Mouse (Mus musculus): Measurements from ENCODE around the gene 2310034C09Rik.
"Not testable (repeated sequence)": the region's sequence is repeated elsewhere in the genome, so short reads cannot be mapped to it uniquely, and the experiment has no call there.

2310034C09Rik gene

DNA sequence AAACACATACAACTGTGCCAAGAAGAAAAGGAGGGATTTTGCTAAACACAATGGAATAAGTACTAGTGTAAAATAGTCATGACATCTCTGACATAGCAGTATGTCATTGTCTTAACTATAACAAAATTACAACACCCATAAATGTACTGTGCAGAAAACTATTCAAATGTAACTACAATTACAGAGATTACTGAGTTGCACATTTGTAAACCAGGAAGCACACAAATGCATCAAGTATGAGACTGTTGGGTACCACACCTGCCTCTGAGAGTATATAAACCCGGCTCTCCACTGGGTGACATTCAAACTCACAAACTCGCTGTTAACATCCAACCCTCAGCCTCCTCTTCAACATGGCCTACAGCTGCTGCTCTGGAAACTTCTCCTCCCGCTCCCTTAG lies at the start of gene 2310034C09Rik:
TSS of gene 2310034C09Rik (plus strand) at position 301 of the 400 bp plus-strand sequence.
- not testable (repeated sequence) for DNase-seq (ENCODE audit: low spot score in 2 of 2)

DNA sequence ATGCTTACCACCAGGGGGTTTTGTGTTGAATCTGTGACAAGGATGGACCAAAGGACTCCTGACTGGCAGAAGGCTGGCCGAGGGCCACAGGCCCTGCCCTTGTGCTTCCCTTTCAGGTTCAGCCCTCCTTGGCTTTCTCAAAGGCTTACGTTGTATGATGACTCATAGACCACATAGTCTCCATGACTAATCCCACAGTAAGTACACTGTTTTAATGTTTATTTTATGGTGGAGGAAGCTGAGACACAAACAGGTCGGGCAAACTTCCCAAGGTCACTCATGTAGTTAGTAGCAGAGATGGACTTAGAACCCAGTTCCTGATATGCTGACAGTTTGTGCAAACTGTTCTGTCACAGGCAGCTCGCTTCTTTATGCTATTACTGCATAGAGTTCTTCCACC lies 47.9 kb upstream of the 2310034C09Rik start:
- peak; percentile 1 to 9 for DNase-seq (ENCODE audit: low spot score in 2 of 2)

DNA sequence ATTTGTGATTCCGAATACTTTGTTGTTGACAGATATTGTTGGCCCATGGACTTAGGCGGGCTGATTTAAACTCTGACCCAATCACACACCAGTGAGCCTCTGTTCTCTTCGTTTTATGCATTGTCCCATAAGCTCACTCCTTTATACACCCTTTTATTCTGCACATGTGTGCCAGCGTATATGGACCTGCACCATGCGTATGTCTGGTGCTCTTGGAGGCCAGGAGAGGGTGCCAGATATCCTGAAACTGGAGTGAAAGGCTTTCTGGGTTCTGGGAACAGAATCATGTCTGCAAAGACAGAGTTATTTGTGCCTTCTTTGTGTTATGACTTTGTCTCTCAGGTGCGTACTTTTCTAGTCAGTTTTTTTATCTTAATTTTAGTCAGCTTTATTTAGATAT lies 47.4 kb upstream of the 2310034C09Rik start:
- DNase-seq (ENCODE audit: low spot score in 2 of 2), result no peak

DNA sequence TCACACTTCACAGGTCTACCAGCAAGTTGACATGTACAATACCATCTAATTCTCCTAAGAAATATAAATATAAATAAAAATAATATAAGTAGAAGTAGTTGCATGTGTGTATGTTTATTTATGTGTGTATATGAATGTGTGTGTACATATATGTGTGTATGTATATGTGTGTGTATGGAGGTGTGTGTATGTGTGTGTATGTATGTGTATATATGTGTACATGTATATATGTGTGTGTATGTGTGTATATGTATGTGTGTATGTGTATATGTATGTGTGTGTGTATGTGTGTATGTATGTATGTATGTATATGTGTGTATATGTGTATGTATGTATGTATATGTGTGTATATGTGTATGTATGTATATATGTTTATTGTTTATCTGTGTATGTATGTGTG lies 42.1 kb upstream of the 2310034C09Rik start:
- DNase-seq (ENCODE audit: low spot score in 2 of 2), result no peak

DNA sequence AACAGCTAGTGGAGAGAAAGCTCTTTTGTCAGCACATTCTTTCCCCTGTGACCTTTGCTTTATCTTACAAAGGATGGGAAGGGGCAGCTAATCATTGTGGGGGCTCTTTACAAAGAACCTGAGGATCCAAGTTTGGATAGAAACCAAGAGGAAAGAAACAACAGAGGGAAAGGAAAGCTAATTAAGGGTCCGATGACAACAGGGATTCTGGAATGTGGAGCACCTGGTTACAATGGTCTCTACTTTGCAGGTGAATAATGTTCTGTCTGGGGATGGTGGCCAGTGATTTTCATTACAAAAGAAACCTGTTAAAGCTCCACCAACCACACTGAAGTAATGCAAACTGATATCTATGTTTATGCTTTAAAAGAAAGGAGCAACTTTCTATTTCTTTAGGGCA lies 38.6 kb upstream of the 2310034C09Rik start:
- no peak for DNase-seq (ENCODE audit: low spot score in 2 of 2)

DNA sequence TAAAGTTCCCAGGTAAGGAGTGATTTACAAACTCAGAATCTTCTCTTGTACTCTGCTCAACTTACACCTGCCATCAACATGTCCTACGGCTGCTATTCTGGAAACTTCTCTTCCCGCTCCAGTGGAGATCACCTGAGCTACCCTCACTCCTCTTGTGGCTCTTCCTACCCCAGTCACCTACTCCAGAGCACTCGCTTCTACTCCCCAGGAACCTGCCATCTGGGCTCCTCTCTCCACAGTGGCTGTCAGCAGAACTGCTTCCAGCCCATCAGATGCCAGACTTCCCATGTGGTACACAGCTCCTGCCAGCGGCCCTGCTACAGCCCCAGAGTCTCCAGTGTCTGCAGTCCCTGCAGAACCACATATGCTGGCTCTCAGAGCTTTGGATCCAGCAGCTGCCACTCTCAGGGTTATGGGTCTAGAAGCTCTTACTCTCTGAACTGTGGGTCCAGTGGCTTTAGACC lies 29.8 kb upstream of the 2310034C09Rik start, which contains the start of gene Krtap13-1:
TSS of gene Krtap13-1 (plus strand) at position 51 of the 464 bp plus-strand sequence.
- no peak for DNase-seq (ENCODE audit: low spot score in 2 of 2)

DNA sequence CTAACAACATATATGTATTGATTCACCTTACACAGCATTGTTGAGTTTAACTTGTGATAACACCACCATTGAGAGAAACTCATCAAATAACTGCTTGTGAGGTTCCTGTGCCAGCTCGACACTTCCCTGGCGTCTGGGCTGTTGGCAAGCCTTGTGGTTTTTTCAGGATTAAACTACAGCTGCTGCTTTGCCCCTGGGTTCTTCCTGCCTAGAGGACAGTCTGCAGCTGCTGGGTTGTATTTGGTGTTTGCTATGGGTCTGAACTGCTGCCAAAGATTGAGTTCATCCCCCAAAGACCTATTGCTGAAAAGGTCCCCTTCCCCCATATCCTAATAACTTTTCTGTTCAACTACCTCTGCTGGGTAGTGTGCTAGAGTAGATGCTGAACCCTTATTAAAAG lies 23.3 kb upstream of the 2310034C09Rik start:
- DNase-seq (ENCODE audit: low spot score in 2 of 2), result no peak

DNA sequence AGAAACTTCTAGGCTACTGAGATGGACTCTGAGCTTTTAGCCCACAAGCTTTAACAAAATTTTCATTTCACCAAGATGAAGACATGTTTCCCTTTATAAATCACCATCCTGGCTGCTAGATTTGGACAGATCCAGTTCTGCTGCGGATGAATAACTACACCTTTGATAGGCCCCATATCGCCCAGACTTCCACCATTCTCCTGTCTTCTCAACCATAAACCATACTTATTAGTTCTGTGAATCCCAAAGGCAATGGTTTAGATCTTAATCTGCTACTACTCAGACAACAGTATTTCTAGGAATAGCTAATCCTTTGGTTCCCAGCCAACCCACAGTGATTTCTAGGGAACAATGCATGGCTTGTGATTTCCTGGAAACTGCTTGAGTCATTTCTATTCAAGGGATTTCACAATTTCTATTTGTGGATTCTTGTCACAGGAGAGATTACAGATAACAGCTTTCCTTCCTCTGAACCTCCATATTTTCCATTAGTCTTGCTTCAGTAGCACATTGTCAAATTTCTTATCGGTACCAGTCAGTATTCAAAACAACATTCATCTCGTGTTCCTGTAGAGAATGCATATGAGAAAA lies 13.8 kb upstream of the 2310034C09Rik start:
- DNase-seq (ENCODE audit: low spot score in 2 of 2), result no peak

DNA sequence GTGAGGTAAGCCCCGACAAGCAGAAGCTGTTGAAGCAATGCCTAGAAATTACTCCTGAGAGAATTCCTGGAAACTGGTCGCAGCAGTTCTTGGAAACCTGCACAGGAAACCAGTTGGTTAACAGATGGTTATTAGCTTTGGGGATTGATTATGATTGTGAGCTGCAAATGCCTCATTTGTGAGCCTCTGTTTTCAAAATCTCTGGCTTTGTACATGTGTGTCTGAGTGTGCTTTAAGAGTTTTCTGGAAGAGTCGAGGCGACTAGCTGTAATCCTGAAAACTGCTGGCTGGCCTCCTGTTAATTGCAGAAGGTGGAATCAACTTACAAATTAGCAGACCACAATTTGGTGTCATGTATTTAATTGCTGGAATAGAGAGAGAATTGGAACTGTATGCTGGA lies 10.7 kb upstream of the 2310034C09Rik start:
- no peak for DNase-seq (ENCODE audit: low spot score in 2 of 2)

DNA sequence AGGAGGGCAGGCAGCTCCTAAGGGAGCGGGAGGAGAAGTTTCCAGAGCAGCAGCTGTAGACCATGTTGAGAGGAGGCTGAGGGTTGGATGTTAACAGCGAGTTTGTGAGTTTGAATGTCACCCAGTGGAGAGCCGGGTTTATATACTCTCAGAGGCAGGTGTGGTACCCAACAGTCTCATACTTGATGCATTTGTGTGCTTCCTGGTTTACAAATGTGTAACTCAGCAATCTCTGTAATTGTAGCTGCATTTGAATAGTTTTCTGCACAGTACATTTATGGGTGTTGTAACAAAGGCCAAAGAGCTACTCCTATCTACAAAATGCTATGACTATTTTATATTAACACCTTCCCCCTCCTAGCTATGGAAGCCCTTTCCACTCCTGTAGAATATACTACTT lies 7.1 kb upstream of the 2310034C09Rik start, which contains the start of gene Krtap13:
TSS of gene Krtap13 (minus strand) at position 101 of the 400 bp plus-strand sequence.
- DNase-seq (ENCODE audit: low spot score in 2 of 2), result not testable (repeated sequence)

DNA sequence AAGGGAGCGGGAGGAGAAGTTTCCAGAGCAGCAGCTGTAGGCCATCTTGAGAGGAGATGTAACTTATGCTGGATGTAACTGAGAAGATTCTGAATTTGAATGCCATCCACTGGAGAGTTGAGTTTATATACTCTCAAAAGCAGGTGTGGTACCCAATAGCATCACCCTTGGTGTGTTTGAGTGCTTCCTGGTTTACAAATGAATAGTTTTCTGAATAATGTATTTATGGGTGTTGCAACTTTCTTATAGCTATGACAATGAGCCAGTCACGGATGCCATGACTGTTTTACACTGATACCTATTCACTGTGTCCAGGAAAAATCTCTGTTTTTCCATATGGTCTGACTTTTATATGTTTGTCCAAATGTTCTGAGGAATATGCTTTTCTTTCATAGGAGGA lies 15.5 kb downstream of the 2310034C09Rik start, which contains the start of gene 2310057N15Rik:
TSS of gene 2310057N15Rik (minus strand) at position 101 of the 400 bp plus-strand sequence.
- no peak for DNase-seq (ENCODE audit: low spot score in 2 of 2)

DNA sequence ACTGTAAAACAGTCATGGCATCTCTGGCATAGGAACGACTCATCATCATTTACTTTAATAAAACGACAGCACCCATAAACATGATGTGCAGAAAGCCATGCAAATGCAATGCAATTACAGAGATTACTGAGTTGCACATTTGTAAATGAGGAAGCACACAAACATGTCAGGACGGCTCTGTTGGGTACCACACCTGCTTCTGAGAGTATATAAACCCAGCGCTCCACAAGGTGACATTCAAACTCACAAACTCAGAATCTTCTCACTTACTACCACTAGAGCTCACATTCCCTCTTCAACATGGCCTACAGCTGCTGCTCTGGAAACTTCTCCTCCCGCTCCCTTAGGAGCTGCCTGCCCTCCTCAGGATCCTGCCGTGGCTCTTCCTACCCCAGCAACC lies 18.9 kb downstream of the 2310034C09Rik start, which contains the start of gene Gm5965:
TSS of gene Gm5965 (plus strand) at position 301 of the 400 bp plus-strand sequence.
- no peak for DNase-seq (ENCODE audit: low spot score in 2 of 2)

DNA sequence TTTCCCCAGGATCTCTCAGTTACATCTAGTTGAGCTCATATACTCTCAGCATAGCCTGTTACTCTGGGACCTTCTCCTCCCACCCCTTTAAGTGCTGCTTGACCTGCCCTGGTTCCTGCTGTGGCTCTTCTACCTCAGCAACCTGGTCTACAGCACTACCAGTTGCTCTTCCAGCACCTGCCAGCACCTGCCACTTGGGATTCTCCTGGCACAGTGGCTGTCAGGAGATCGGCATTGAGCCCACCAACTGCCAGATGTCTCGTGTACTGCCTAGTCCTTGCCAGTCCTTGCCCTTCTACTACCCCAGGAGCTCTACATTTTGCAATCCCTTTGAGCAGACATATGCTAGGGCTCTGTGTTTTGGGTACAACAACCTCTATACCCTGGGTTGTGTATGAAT lies 28.1 kb downstream of the 2310034C09Rik start:
- DNase-seq (ENCODE audit: low spot score in 2 of 2), result no peak

All from urinary bladder, postnatal 36 days (tissue).